Mouse (Mus musculus) limb, embryonic 11.5 days (tissue): Measurements from ENCODE around the gene Fmnl3. TPM values are rescaled to one million over a fixed set of nuclear protein-coding genes. Genes with fewer than 3 reads are reported as not detected.

Experiments
- ATAC-seq: fragments of 200-750 bp; cut with Nextera tagmentation; 2 replicates; pipeline ENCODE4 v1.8.0; 2017; ENCODE audit warnings: low read depth; ENCODE audit not compliant: insufficient number of reproducible peaks, low FRiP score, low TSS enrichment
- DNase-seq: peaks from one replicate; pipeline ENCODE4 v3.0.0-alpha.2; 2015; ENCODE audit warnings: low spot score
- H3K27ac ChIP-seq: fragments of 300-500 bp; sonication (generic); replicated peaks from 2 replicates; pipeline ENCODE4 v1.5.1; 2014; ENCODE audit warnings: low read depth, mild to moderate bottlenecking, low read length
- H3K27me3 ChIP-seq: fragments of 300-500 bp; sonication (generic); 2 replicates; pipeline ENCODE4 v1.6.1; 2014; ENCODE audit warnings: mild to moderate bottlenecking, low read length, mixed read lengths; ENCODE audit not compliant: control insufficient read depth, insufficient read depth
- H3K36me3 ChIP-seq: fragments of 300-500 bp; sonication (generic); 2 replicates; pipeline ENCODE4 v1.6.1; 2014; ENCODE audit warnings: mild to moderate bottlenecking, low read length, moderate library complexity, mixed read lengths; ENCODE audit not compliant: control insufficient read depth, insufficient read depth
- H3K4me1 ChIP-seq: fragments of 300-500 bp; sonication (generic); 2 replicates; pipeline ENCODE4 v1.6.1; 2014; ENCODE audit warnings: low read length, mixed read lengths; ENCODE audit not compliant: control insufficient read depth, insufficient read depth
- H3K4me2 ChIP-seq: fragments of 300-500 bp; sonication (generic); 2 replicates; pipeline ENCODE4 v1.6.1; 2014; ENCODE audit warnings: low read depth, mild to moderate bottlenecking, moderate library complexity; ENCODE audit not compliant: severe bottlenecking
- H3K4me3 ChIP-seq: fragments of 300-500 bp; sonication (generic); 2 replicates; pipeline ENCODE4 v1.5.1; 2014; ENCODE audit warnings: low read depth, low read length
- H3K9ac ChIP-seq: fragments of 300-500 bp; sonication (generic); 2 replicates; pipeline ENCODE4 v1.6.1; 2014; ENCODE audit warnings: mild to moderate bottlenecking, low read length
- H3K9me3 ChIP-seq: fragments of 300-500 bp; sonication (generic); 2 replicates; pipeline ENCODE4 v1.6.1; 2016; ENCODE audit warnings: low read length; ENCODE audit not compliant: control insufficient read depth
- WGBS: fragments of 180-500 bp; shearing (Covaris S2); extraction: QIAGEN DNeasy Blood & Tissue Kit; methylation state at CpG from one replicate; pipeline ENCODE4 v1.1.7; 2014; 5-methylcytosine and 5-hydroxymethylcytosine counted together
- polyA plus RNA-seq: library from polyadenylated mRNA; unstranded; fragments of >200 nt; fragmentation: Nextera tagmentation; extraction: Ambion mirVana; gene quantifications from 2 replicates; pipeline ENCODE4 v1.2.1, GENCODE M21; 2014

The Fmnl3 gene
- polyA plus RNA-seq, 1 experiment from 2014 or later, result 26.8 TPM

- no peaks in the 10 kb centered on the region for H3K27me3 ChIP-seq
- H3K27ac ChIP-seq, result peak overlapping the region; percentile 96
- peaks cover 45% of the 10 kb centered on the region for H3K4me1 ChIP-seq
- H3K9ac ChIP-seq, result peak overlapping the region; percentile 44
- peak; percentile 88 for ATAC-seq
- H3K9me3 ChIP-seq, result no peaks in the 10 kb centered on the region
- peak; percentile 88 for DNase-seq
- H3K4me3 ChIP-seq, result no peak overlapping the region
- WGBS, result 24% methylated on average over 9 of the region's 9 CpGs
- H3K4me2 ChIP-seq, result peak overlapping the region; percentile 8
- H3K36me3 ChIP-seq, result peaks cover 10% of the 10 kb centered on the region; the same call in 1 of the 2 replicates
These were observed 37.2 kb downstream of the Fmnl3 start for GRCm38 (mm10) chr15:99332921-99333675.

GRCm38 (mm10) chr15:99332111-99332510 lies 38.2 kb downstream of the Fmnl3 start:
- Histone ChIP-seq H3K9me3 (no peaks in the 10 kb centered on the region), H3K36me3 (peaks cover 19% of the 10 kb centered on the region; the same call in 1 of the 2 replicates), H3K27ac (peak overlapping the region; percentile 96), H3K4me1 (peaks cover 45% of the 10 kb centered on the region), H3K4me3 (no peak overlapping the region), H3K4me2 (0 out of 2 replicates have a peak overlapping the region, but pooled peaks have one; percentile 8), H3K9ac (peak overlapping the region; percentile 45), H3K27me3 (no peaks in the 10 kb centered on the region)
- DNase-seq (peak; percentile 31), ATAC-seq (no peak)

GRCm38 (mm10) chr15:99331341-99331740 lies 38.9 kb downstream of the Fmnl3 start:
- H3K4me2 ChIP-seq, result no peak overlapping the region
- no peak overlapping the region for H3K4me3 ChIP-seq
- peaks cover 21% of the 10 kb centered on the region for H3K36me3 ChIP-seq
- no peak overlapping the region for H3K9ac ChIP-seq
- H3K9me3 ChIP-seq, result no peaks in the 10 kb centered on the region
- no peak for ATAC-seq
- no peaks in the 10 kb centered on the region for H3K27me3 ChIP-seq
- 89% methylated on average over 5 of the region's 5 CpGs for WGBS
- DNase-seq, result no peak
- peak overlapping the region; percentile 96 for H3K27ac ChIP-seq
- peaks cover 45% of the 10 kb centered on the region for H3K4me1 ChIP-seq

- WGBS, result 76% methylated on average over 2 of the region's 2 CpGs
- Histone ChIP-seq H3K9me3 (no peaks in the 10 kb centered on the region), H3K27me3 (no peaks in the 10 kb centered on the region), H3K27ac (no peak overlapping the region), H3K36me3 (peaks cover 19% of the 10 kb centered on the region), H3K4me3 (no peak overlapping the region), H3K9ac (no peak overlapping the region), H3K4me1 (peaks cover 39% of the 10 kb centered on the region), H3K4me2 (no peak overlapping the region)
- ATAC-seq (no peak), DNase-seq (no peak)
These were observed 40.0 kb downstream of the Fmnl3 start for GRCm38 (mm10) chr15:99330324-99330723.

GRCm38 (mm10) chr15:99328011-99328410 lies 42.3 kb downstream of the Fmnl3 start:
- Histone ChIP-seq H3K9me3 (no peaks in the 10 kb centered on the region), H3K4me1 (peaks cover 20% of the 10 kb centered on the region), H3K9ac (no peak overlapping the region), H3K27me3 (no peaks in the 10 kb centered on the region), H3K27ac (no peak overlapping the region), H3K4me3 (no peak overlapping the region), H3K36me3 (peaks cover 26% of the 10 kb centered on the region), H3K4me2 (no peak overlapping the region)
- DNase-seq (no peak), ATAC-seq (no peak)
- 96% methylated on average over 5 of the region's 5 CpGs for WGBS

GRCm38 (mm10) chr15:99326959-99327358 lies 43.3 kb downstream of the Fmnl3 start:
- no peak overlapping the region for H3K27ac ChIP-seq
- DNase-seq (peak; percentile 54), ATAC-seq (no peak)
- H3K4me3 ChIP-seq, result no peak overlapping the region
- WGBS, result 71% methylated on average over 1 of the region's 1 CpGs
- no peak overlapping the region for H3K9ac ChIP-seq
- H3K9me3 ChIP-seq, result no peaks in the 10 kb centered on the region
- H3K36me3 ChIP-seq, result peaks cover 30% of the 10 kb centered on the region
- H3K4me2 ChIP-seq, result no peak overlapping the region
- peaks cover 9% of the 10 kb centered on the region for H3K4me1 ChIP-seq
- no peaks in the 10 kb centered on the region for H3K27me3 ChIP-seq

- H3K9ac ChIP-seq, result no peak overlapping the region
- DNase-seq (no peak), ATAC-seq (no peak)
- H3K4me3 ChIP-seq, result no peak overlapping the region
- 73% methylated on average over 2 of the region's 2 CpGs for WGBS
- no peak overlapping the region for H3K4me2 ChIP-seq
- H3K27me3 ChIP-seq, result no peaks in the 10 kb centered on the region
- no peak overlapping the region for H3K27ac ChIP-seq
- no peaks in the 10 kb centered on the region for H3K9me3 ChIP-seq
- H3K4me1 ChIP-seq, result peaks cover 4% of the 10 kb centered on the region
- H3K36me3 ChIP-seq, result peaks cover 34% of the 10 kb centered on the region
These were observed 43.9 kb downstream of the Fmnl3 start for GRCm38 (mm10) chr15:99326407-99326806.

GRCm38 (mm10) chr15:99325598-99325997 lies 44.7 kb downstream of the Fmnl3 start:
- Histone ChIP-seq H3K4me2 (no peak overlapping the region), H3K4me1 (no peaks in the 10 kb centered on the region; the same call in 1 of the 2 replicates), H3K4me3 (no peak overlapping the region), H3K9me3 (no peaks in the 10 kb centered on the region), H3K36me3 (peaks cover 41% of the 10 kb centered on the region), H3K27me3 (no peaks in the 10 kb centered on the region), H3K27ac (no peak overlapping the region), H3K9ac (no peak overlapping the region)
- ATAC-seq (no peak), DNase-seq (no peak)
- 94% methylated on average over 6 of the region's 6 CpGs for WGBS
